Mouse (Mus musculus) ES-Bruce4 (cell line): Measurements from ENCODE around the gene Lipc.

Experiments used
- CTCF ChIP-seq: IDR thresholded peaks from one replicate; pipeline ENCODE4 v1.8.1; 2011; ENCODE audit warnings: low read depth, low read length
- POLR2A ChIP-seq: IDR thresholded peaks from one replicate; pipeline ENCODE4 v1.8.1; 2011; ENCODE audit warnings: low read length; ENCODE audit not compliant: insufficient read depth

DNA sequence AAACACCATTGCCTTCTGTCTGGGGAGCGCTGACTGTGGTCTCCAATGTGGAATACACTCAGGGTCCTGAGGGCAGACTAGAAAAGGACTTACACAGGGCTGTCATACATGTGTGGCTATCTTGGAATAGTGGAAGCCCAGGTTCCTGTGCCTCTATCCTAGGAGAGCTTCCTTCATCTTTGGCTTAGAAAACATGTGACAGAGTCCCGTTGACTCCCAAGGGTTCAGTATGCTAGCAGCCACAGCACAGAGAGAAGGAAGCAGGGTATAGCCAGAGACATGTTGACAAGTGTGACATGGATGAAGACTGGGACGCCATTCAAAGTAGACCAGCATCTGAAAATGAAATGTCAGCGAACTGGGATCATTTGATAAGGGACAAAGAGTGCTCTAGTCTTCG is 8.3 kb upstream of the Lipc start:
- TF ChIP-seq CTCF = no peak
- no peak for TF ChIP-seq POLR2A
